Mouse (Mus musculus) spleen, embryonic (tissue): Measurements from ENCODE around the gene Izumo1.

Experiments
- CTCF ChIA-PET: fragments of 350-600 bp; sonication (Branson Sonifier 250); formaldehyde crosslinking; loops from one replicate; lab custom pipeline; 2022; lab: Charles Lee

The Izumo1 gene

DNA sequence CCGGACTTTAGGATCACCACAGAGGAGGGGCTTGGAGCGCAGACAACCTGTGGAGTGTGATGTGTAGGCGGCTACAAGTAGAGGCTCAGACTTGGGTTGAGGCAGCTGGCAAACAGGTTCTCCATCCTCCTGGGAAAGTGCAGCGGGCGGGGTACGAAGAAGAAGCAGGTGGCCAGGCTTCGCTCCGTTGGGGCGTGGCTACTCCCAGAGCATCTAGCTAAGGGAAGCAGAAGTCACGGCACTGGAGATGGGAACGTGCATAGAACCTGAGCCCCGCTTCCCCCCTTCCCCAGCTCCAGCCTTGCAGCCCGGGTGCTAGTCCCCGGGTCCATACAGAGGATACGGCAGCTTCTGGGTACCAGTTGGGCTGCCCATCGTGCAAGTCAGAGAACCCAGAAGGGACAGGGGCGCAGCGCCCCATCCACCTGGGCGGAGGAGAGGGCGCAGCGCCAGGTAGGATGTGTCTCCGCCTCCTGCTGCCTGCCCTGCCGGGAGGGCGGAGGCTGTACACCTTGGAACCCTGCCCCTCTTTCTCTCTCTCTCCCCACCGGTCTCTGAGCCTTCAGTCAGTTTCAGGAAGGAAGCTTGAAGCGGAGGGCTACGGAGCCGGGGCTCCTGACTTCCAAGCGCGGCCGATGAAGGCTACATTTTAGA, 4.4 kb upstream of the Izumo1 start, which contains the start of gene Fut1:
TSS of gene Fut1 (plus strand) at position 248 of the 654 bp plus-strand sequence.
- CTCF ChIA-PET: no interaction called here

- CTCF ChIA-PET: interaction anchor here (0.6 kb wide), 1 partner anchor 15 kb away, joined by 4 read pairs; no protein-coding TSS in a partner anchor
Observed at GRCm38 (mm10) chr7:45618316-45618715, 3.3 kb upstream of the Izumo1 start.

DNA sequence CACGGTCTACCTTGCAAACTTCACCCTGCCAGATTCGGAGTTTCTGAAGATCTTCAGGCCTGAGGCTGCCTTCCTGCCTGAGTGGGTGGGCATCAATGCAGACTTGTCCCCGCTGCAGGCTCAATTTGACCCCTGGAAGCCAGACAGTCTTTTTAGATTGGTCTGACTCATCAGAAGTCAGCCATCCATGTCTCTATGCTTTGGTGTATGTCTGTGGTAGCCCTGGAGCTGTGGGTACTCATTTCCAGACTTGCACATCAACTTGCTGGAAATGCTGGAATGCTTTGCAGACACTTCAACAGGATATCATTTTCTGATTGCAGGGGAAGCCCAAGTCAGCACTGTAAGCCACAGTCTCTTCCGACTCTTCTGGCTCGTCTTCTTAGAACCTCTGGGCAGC, 2.0 kb upstream of the Izumo1 start:
- CTCF ChIA-PET: no interaction called here

GRCm38 (mm10) chr7:45623507-45623906, 1.9 kb downstream of the Izumo1 start:
- CTCF ChIA-PET: no interaction called here

- CTCF ChIA-PET: no interaction called here
Observed at GRCm38 (mm10) chr7:45624718-45625117, 3.1 kb downstream of the Izumo1 start.

- CTCF ChIA-PET: no interaction called here
Observed at GRCm38 (mm10) chr7:45625481-45625880, 3.9 kb downstream of the Izumo1 start.

GRCm38 (mm10) chr7:45626571-45627076, 5.0 kb downstream of the Izumo1 start:
- CTCF ChIA-PET: no interaction called here

- CTCF ChIA-PET: no interaction called here
Observed at GRCm38 (mm10) chr7:45627261-45627660, 5.7 kb downstream of the Izumo1 start, which contains the start of gene Rasip1. Rasip1 (plus strand) TSS chr7:45627488.

DNA sequence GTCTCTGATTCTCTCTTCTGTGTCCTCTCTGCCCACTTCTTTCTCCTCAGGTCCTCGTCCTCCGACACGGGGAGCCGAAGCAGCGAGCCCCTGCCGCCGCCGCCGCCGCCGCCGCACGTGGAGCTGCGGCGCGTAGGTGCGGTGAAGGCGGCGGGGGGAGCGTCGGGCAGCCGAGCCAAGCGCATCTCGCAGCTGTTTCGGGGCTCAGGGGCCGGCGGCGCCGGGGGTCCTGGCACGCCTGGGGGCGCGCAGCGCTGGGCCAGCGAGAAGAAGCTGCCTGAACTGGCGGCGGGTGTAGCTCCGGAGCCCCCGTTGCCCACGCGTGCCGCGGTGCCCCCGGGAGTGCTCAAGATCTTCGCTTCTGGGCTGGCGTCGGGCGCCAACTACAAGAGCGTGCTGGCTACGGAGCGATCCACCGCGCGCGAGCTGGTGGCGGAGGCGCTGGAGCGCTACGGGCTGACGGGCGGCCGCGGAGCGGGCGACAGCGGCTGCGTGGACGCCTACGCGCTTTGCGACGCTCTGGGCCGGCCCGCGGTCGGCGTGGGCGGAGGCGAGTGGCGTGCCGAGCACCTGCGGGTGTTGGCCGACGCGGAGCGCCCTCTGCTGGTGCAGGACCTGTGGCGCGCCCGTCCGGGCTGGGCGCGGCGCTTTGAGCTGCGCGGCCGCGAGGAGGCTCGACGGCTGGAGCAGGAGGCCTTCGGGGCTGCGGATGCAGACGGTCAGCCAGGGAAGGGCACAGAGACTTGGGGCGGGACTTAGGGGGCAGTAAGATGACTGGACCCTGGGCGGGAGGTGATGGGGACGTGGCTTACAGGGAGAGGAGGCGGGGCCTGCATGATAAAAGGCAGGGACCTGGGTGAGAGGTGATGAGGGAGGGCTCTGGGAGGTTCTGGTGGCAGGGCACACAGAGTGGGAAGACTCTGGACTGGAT, 7.0 kb downstream of the Izumo1 start:
- CTCF ChIA-PET: interaction anchor here (0.7 kb wide), 1 partner anchor 925 kb away, joined by 3 read pairs; no protein-coding TSS in a partner anchor

DNA sequence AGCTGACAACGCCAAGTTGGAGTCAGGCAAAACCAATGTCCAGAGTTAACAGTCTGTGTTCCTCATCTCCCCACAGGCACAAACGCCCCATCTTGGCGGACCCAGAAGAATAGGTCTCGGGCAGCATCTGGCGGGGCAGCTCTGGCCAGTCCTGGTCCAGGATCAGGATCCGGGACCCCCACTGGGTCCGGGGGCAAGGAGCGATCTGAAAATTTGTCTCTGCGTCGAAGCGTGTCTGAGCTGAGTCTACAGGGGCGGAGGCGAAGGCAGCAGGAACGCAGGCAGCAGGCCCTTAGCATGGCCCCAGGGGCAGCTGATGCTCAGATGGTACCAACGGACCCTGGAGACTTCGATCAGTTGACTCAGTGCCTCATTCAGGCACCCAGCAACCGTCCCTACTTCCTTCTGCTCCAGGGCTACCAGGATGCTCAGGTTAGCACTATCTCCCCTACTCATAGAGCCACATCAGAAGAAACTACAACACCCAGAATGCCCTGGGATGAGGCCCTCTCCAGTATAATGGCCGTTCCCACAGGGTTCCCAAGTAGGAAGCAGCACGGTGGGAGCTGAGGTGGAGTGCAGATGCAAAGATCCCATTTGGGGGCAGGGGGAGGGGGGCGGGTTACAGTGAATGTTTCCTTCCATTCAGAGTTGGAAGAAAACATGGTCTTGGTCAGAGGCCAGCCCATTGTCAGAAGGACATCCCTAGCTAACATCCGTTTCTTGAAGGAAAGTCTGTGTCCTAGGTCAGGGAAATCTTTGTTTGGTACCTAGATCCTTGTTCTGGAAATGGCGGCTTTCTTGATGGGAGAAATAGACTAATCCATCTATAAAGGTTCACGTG, 8.7 kb downstream of the Izumo1 start:
- CTCF ChIA-PET: no interaction called here

- CTCF ChIA-PET: no interaction called here
Observed at GRCm38 (mm10) chr7:45632499-45632898, 10.9 kb downstream of the Izumo1 start.

GRCm38 (mm10) chr7:45634946-45635681, 13.5 kb downstream of the Izumo1 start:
- CTCF ChIA-PET: interaction anchor here (0.7 to 0.9 kb wide), 2 partner anchors 10 to 78 kb away, joined by 3 to 4 read pairs; no protein-coding TSS in a partner anchor

DNA sequence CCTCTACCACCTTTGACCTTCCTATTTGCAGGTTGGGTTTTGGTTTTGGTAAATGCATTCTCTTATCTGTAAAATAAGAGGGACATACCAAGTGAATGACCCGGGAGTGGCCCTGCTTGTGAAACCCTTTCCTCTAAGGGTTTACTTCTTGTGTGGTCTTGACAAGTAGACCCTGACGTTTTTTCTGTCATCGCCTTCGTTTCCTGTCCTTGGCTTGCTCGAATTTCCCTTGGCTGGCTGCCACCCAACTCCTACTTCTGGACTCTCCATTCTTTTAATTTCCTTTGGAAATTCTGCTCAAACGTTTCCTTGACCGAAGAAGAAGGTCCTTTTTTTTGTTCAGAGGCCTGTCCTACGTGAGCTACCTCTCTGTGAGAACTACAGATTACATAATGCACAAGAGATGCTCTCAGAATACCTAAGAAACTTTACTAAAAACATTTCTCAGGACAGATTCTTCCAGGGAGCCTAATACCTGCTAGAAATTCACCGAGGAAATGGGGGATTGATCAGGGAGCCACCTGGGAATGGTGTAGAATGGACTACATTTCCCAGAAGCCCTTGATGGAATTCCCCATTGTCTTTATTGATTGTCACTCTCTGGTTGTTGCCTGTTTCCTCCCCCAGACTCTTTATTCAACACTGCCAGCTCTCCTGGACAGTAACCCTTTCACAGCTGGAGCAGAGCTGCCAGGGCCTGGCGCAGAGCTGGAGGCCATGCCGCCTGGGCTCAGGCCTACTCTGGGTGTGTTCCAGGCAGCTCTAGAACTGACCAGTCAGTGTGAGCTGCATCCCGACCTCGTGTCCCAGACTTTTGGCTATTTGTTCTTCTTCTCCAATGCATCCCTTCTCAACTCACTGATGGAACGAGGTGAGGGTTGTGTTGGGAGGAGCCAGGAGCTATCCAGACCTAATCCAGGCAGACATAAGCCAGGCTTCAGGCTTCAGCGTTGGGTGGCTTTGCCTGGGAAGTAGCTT, 14.4 kb downstream of the Izumo1 start:
- CTCF ChIA-PET: interaction anchor here (0.7 to 0.9 kb wide), 2 partner anchors 9 to 79 kb away, joined by 3 to 4 read pairs; no protein-coding TSS in a partner anchor

DNA sequence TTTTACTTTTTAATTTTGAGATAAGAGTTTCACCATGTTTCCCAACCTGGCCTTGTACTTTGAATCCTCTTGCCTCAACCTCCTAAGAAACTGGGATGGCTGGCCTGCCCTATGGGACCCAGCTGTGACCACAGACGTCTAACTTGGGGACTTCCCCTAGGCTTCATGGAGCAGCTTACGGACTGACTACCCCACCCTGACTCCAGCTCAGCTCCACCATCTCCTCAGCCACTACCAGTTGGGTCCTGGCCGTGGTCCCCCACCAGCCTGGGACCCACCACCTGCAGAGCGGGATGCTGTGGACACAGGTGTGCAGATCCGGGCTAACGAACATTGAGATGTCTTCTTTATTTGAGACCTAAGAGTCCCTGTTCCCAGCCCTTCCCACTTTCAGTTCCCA, 16.1 kb downstream of the Izumo1 start:
- CTCF ChIA-PET: no interaction called here

DNA sequence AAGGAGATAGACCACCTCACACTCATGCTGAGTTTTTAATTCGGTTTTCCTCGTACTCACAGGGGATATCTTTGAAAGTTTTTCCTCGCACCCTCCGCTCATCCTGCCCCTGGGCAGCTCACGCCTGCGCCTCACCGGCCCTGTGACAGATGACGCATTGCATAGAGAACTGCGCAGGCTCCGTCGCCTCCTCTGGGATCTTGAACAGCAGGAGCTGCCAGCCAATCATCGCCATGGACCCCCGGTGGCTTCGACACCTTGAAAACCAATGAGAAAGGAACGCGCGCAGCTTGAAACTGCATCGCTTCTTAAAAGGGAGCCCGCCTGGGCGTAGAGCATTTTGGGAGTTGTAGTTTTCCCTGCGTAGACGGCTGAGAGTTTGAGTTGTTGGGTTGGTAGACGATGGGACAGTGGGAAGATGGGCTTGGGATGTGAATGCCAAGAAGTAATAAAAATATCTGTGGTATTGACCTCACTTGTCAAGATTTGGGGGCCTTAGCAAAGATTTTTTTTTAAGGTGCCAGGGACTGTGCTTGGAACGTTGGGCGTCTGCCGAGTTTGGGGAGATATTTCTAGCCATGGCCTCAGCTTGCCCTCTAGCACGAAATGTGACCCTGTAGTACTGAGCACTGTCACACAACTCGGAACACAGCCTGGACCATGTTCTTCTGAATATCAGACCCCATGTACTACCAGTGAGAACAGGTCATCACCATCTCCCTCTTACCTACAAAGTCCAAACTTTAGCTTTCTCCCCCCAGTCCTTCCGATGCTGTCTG, 17.2 kb downstream of the Izumo1 start:
- CTCF ChIA-PET: interaction anchor here (0.6 kb wide), 1 partner anchor 26 kb away, joined by 4 read pairs; no protein-coding TSS in a partner anchor

- CTCF ChIA-PET: interaction anchor here (0.6 kb wide), 1 partner anchor 26 kb away, joined by 4 read pairs; no protein-coding TSS in a partner anchor
Observed at GRCm38 (mm10) chr7:45639561-45640027, 18.0 kb downstream of the Izumo1 start, which contains the start of gene Mamstr. Mamstr (plus strand) TSS chr7:45639977.

GRCm38 (mm10) chr7:45640191-45640957, 18.8 kb downstream of the Izumo1 start:
- CTCF ChIA-PET: no interaction called here
